Mouse (Mus musculus): Measurements from ENCODE around the gene Tatdn2. TPM values are rescaled to one million over a fixed set of nuclear protein-coding genes. Genes with fewer than 3 reads are reported as not detected.
"Not testable (repeated sequence)": the region's sequence is repeated elsewhere in the genome, so short reads cannot be mapped to it uniquely, and the experiment has no call there.

The Tatdn2 gene
- polyA plus RNA-seq, 1 experiment from 2014 or later: 1.0 TPM

GRCm38 (mm10) chr6:113659648-113660491, 37.0 kb upstream of the Tatdn2 start:
- Histone ChIP-seq H3K4me1 (replicated peaks) (peaks cover 28% of the 10 kb centered on the region), H3K27ac (no peak overlapping the region), H3K4me2 (no peak overlapping the region)

GRCm38 (mm10) chr6:113660492-113661352, 36.1 kb upstream of the Tatdn2 start:
- no peak overlapping the region for H3K4me2 ChIP-seq
- DNase-seq: no peak

More at GRCm38 (mm10) chr6:113659648-113660491, 37.0 kb upstream of the Tatdn2 start:
- Histone ChIP-seq H3K4me3 (replicated peaks) (no peak overlapping the region), H3K9ac (no peak overlapping the region), H3K36me3 (peaks cover 4% of the 10 kb centered on the region; the same call in 1 of the 2 replicates), H3K9me3 (replicated peaks) (peaks cover 4% of the 10 kb centered on the region), H3K27me3 (no peaks in the 10 kb centered on the region)
- no peak for ATAC-seq (ENCODE audit: low read depth)
- WGBS (ENCODE audit: insufficient replicate concordance): 56% methylated on average over 8 of the region's 8 CpGs
- DNase-seq: no peak

GRCm38 (mm10) chr6:113661353-113662241, 35.3 kb upstream of the Tatdn2 start:
- Histone ChIP-seq H3K36me3 (peaks cover 4% of the 10 kb centered on the region; the same call in 1 of the 2 replicates), H3K4me2 (no peak overlapping the region), H3K27me3 (no peaks in the 10 kb centered on the region), H3K4me3 (replicated peaks) (no peak overlapping the region), H3K27ac (no peak overlapping the region; the same call in 1 of the 2 replicates), H3K9ac (no peak overlapping the region), H3K9me3 (replicated peaks) (peaks cover 4% of the 10 kb centered on the region), H3K4me1 (replicated peaks) (peaks cover 35% of the 10 kb centered on the region)
- DNase-seq (no peak), ATAC-seq (ENCODE audit: low read depth) (peak; percentile 35; the same call in 1 of the 2 replicates)
- 48% methylated on average over 12 of the region's 12 CpGs for WGBS (ENCODE audit: insufficient replicate concordance)

More at GRCm38 (mm10) chr6:113660492-113661352, 36.1 kb upstream of the Tatdn2 start:
- Histone ChIP-seq H3K27me3 (no peaks in the 10 kb centered on the region), H3K27ac (peak overlapping the region; percentile 62; the same call in 1 of the 2 replicates), H3K4me3 (replicated peaks) (no peak overlapping the region), H3K36me3 (peaks cover 4% of the 10 kb centered on the region; the same call in 1 of the 2 replicates), H3K9ac (no peak overlapping the region), H3K4me1 (replicated peaks) (peaks cover 28% of the 10 kb centered on the region), H3K9me3 (replicated peaks) (peaks cover 4% of the 10 kb centered on the region)
- no peak for ATAC-seq (ENCODE audit: low read depth)
- WGBS (ENCODE audit: insufficient replicate concordance): 57% methylated on average over 14 of the region's 14 CpGs

- no peak for DNase-seq
- Histone ChIP-seq H3K9ac (no peak overlapping the region), H3K4me1 (replicated peaks) (peaks cover 41% of the 10 kb centered on the region), H3K4me2 (no peak overlapping the region), H3K9me3 (replicated peaks) (peaks cover 4% of the 10 kb centered on the region), H3K36me3 (peaks cover 4% of the 10 kb centered on the region; the same call in 1 of the 2 replicates), H3K27ac (no peak overlapping the region), H3K27me3 (no peaks in the 10 kb centered on the region), H3K4me3 (replicated peaks) (no peak overlapping the region)
- ATAC-seq (ENCODE audit: low read depth): no peak
- 85% methylated on average over 8 of the region's 8 CpGs for WGBS (ENCODE audit: insufficient replicate concordance)
Observed at GRCm38 (mm10) chr6:113662964-113663700, 33.7 kb upstream of the Tatdn2 start.

GRCm38 (mm10) chr6:113664305-113664704, 32.5 kb upstream of the Tatdn2 start:
- 70% methylated on average over 7 of the region's 7 CpGs for WGBS (ENCODE audit: insufficient replicate concordance)

GRCm38 (mm10) chr6:113667611-113668122, 29.2 kb upstream of the Tatdn2 start:
- DNase-seq (no peak), ATAC-seq (ENCODE audit: low read depth) (no peak)
- Histone ChIP-seq H3K4me2 (no peak overlapping the region), H3K4me1 (replicated peaks) (peaks cover 37% of the 10 kb centered on the region), H3K9me3 (replicated peaks) (peaks cover 6% of the 10 kb centered on the region), H3K27me3 (no peaks in the 10 kb centered on the region), H3K36me3 (peaks cover 14% of the 10 kb centered on the region; the same call in 1 of the 2 replicates), H3K27ac (no peak overlapping the region), H3K9ac (no peak overlapping the region), H3K4me3 (replicated peaks) (no peak overlapping the region)
- 74% methylated on average over 8 of the region's 8 CpGs for WGBS (ENCODE audit: insufficient replicate concordance)

More at GRCm38 (mm10) chr6:113664305-113664704, 32.5 kb upstream of the Tatdn2 start:
- peaks cover 48% of the 10 kb centered on the region for H3K4me1 ChIP-seq (replicated peaks)
- ATAC-seq (ENCODE audit: low read depth) (no peak), DNase-seq (no peak)
- H3K27me3 ChIP-seq: no peaks in the 10 kb centered on the region
- no peak overlapping the region for H3K9ac ChIP-seq
- no peak overlapping the region for H3K27ac ChIP-seq
- H3K36me3 ChIP-seq: peaks cover 4% of the 10 kb centered on the region; the same call in 1 of the 2 replicates
- no peak overlapping the region for H3K4me3 ChIP-seq (replicated peaks)
- H3K9me3 ChIP-seq (replicated peaks): peaks cover 4% of the 10 kb centered on the region
- H3K4me2 ChIP-seq: no peak overlapping the region

GRCm38 (mm10) chr6:113668287-113669154, 28.3 kb upstream of the Tatdn2 start:
- H3K36me3 ChIP-seq: peaks cover 17% of the 10 kb centered on the region; the same call in 1 of the 2 replicates
- peak overlapping the region; percentile 58 for H3K27ac ChIP-seq
- H3K4me2 ChIP-seq: peak overlapping the region; percentile 7
- 0 out of 2 replicates have a peak, but pooled peaks cover 3% of the 10 kb centered on the region for H3K9me3 ChIP-seq (replicated peaks)
- H3K4me3 ChIP-seq (replicated peaks): no peak overlapping the region
- 18% methylated on average over 15 of the region's 15 CpGs for WGBS (ENCODE audit: insufficient replicate concordance)
- ATAC-seq (ENCODE audit: low read depth) (peak; percentile 64), DNase-seq (no peak)
- no peaks in the 10 kb centered on the region for H3K27me3 ChIP-seq
- 0 out of 2 replicates have a peak overlapping the region, but pooled peaks have one; percentile 3 for H3K9ac ChIP-seq
- peaks cover 40% of the 10 kb centered on the region for H3K4me1 ChIP-seq (replicated peaks)

GRCm38 (mm10) chr6:113669821-113670220, 27.0 kb upstream of the Tatdn2 start:
- no peak overlapping the region for H3K9ac ChIP-seq
- ATAC-seq (ENCODE audit: low read depth) (peak; percentile 24; the same call in 1 of the 2 replicates), DNase-seq (no peak)
- peak overlapping the region; percentile 58 for H3K27ac ChIP-seq
- peaks cover 40% of the 10 kb centered on the region for H3K4me1 ChIP-seq (replicated peaks)
- 78% methylated on average over 7 of the region's 7 CpGs for WGBS (ENCODE audit: insufficient replicate concordance)
- H3K4me3 ChIP-seq (replicated peaks): no peak overlapping the region
- H3K9me3 ChIP-seq (replicated peaks): 0 out of 2 replicates have a peak, but pooled peaks cover 3% of the 10 kb centered on the region
- peaks cover 17% of the 10 kb centered on the region; the same call in 1 of the 2 replicates for H3K36me3 ChIP-seq
- no peaks in the 10 kb centered on the region for H3K27me3 ChIP-seq
- H3K4me2 ChIP-seq: no peak overlapping the region

- not testable (repeated sequence) for H3K4me2 ChIP-seq; H3K9me3 ChIP-seq (replicated peaks); H3K27ac ChIP-seq; H3K9ac ChIP-seq; ATAC-seq (ENCODE audit: low read depth); H3K4me3 ChIP-seq (replicated peaks); H3K27me3 ChIP-seq; DNase-seq
- 74% methylated on average over 1 of the region's 1 CpGs for WGBS (ENCODE audit: insufficient replicate concordance)
- H3K36me3 ChIP-seq: peaks cover 17% of the 10 kb centered on the region; the same call in 1 of the 2 replicates
- peaks cover 32% of the 10 kb centered on the region for H3K4me1 ChIP-seq (replicated peaks)
Observed at GRCm38 (mm10) chr6:113672029-113672428, 24.8 kb upstream of the Tatdn2 start.
